Mouse (Mus musculus) liver, postnatal 0 days (tissue): ENCODE measurements around the gene Xdh. TPM values are rescaled to one million over a fixed set of nuclear protein-coding genes. Genes with fewer than 3 reads are reported as not detected.
A peak's percentile ranks its signal among the peaks of the same experiment; 100 is the strongest.

Source experiments
- ATAC-seq: fragments of 200-750 bp; cut with Nextera tagmentation; 2 replicates; pipeline ENCODE4 v1.8.0; 2017; ENCODE audit warnings: mild to moderate bottlenecking, moderate library complexity
- DNase-seq: peaks from one replicate; pipeline ENCODE4 v3.0.0-alpha.2; 2016
- H3K27ac ChIP-seq: fragments of 300-500 bp; sonication (generic); 2 replicates; pipeline ENCODE4 v1.5.1; 2014; ENCODE audit warnings: antibody characterized with exemption, moderate library complexity, mild to moderate bottlenecking, low read depth
- H3K27me3 ChIP-seq: fragments of 300-500 bp; sonication (generic); 2 replicates; pipeline ENCODE4 v1.6.1; 2014; ENCODE audit warnings: low read length, control low read depth, mixed read lengths; ENCODE audit not compliant: insufficient read depth
- H3K36me3 ChIP-seq: fragments of 300-500 bp; sonication (generic); replicated peaks from 2 replicates; pipeline ENCODE4 v1.6.1; 2014; ENCODE audit warnings: mild to moderate bottlenecking, control low read depth, low read length, moderate library complexity, mixed read lengths; ENCODE audit not compliant: insufficient read depth
- H3K4me1 ChIP-seq: fragments of 300-500 bp; sonication (generic); 2 replicates; pipeline ENCODE4 v1.6.1; 2014; ENCODE audit warnings: antibody characterized with exemption, mild to moderate bottlenecking, control low read depth; ENCODE audit not compliant: insufficient read depth
- H3K4me2 ChIP-seq: fragments of 300-500 bp; sonication (generic); 2 replicates; pipeline ENCODE4 v1.6.1; 2014; ENCODE audit warnings: low read depth, mild to moderate bottlenecking, low read length, moderate library complexity, mixed read lengths
- H3K4me3 ChIP-seq: fragments of 300-500 bp; sonication (generic); 2 replicates; pipeline ENCODE4 v1.5.1; 2014; ENCODE audit warnings: low read depth, low read length
- H3K9ac ChIP-seq: fragments of 300-500 bp; sonication (generic); replicated peaks from 2 replicates; pipeline ENCODE4 v1.6.1; 2014; ENCODE audit warnings: mild to moderate bottlenecking, moderate library complexity
- H3K9me3 ChIP-seq: fragments of 300-500 bp; sonication (generic); 2 replicates; pipeline ENCODE4 v1.6.1; 2016; ENCODE audit warnings: mild to moderate bottlenecking, control low read depth, low read length, mixed read lengths
- CTCF ChIP-seq: sonication (generic); IDR thresholded peaks from 2 replicates; pipeline ENCODE4 v1.5.1; 2016; ENCODE audit warnings: antibody characterized with exemption, low read depth
- EP300 ChIP-seq: IDR thresholded peaks from 2 replicates; pipeline ENCODE4 v1.6.1; 2016; ENCODE audit warnings: antibody characterized with exemption, low read depth, mild to moderate bottlenecking
- WGBS: fragments of 180-500 bp; shearing (Covaris S2); extraction: QIAGEN DNeasy Blood & Tissue Kit; methylation state at CpG from one replicate; pipeline ENCODE4 v1.1.7; 2014; ENCODE audit not compliant: insufficient replicate concordance; 5-methylcytosine and 5-hydroxymethylcytosine counted together
- polyA plus RNA-seq: library from polyadenylated mRNA; unstranded; fragments of >200 nt; fragmentation: Nextera tagmentation; extraction: Ambion mirVana; gene quantifications from 2 replicates; pipeline ENCODE4 v1.2.1, GENCODE M21; 2015

Xdh gene
- polyA plus RNA-seq, 1 experiment from 2014 or later: 7.0 TPM

GRCm38 (mm10) chr17:73881295-73881694 lies 68.7 kb downstream of the Xdh start:
- H3K9ac ChIP-seq: no peak overlapping the region
- DNase-seq (no peak), ATAC-seq (no peak)
- TF ChIP-seq CTCF (no peak), EP300 (0 out of 2 replicates have a peak, but pooled peaks have one; percentile 27)
- H3K4me1 ChIP-seq: no peaks in the 10 kb centered on the region
- no peaks in the 10 kb centered on the region for H3K36me3 ChIP-seq
- no peak overlapping the region for H3K4me3 ChIP-seq
- H3K9me3 ChIP-seq: no peaks in the 10 kb centered on the region
- H3K27ac ChIP-seq: no peak overlapping the region
- no peaks in the 10 kb centered on the region for H3K27me3 ChIP-seq
- WGBS: 23% methylated on average over 6 of the region's 6 CpGs
- H3K4me2 ChIP-seq: no peak overlapping the region

DNA sequence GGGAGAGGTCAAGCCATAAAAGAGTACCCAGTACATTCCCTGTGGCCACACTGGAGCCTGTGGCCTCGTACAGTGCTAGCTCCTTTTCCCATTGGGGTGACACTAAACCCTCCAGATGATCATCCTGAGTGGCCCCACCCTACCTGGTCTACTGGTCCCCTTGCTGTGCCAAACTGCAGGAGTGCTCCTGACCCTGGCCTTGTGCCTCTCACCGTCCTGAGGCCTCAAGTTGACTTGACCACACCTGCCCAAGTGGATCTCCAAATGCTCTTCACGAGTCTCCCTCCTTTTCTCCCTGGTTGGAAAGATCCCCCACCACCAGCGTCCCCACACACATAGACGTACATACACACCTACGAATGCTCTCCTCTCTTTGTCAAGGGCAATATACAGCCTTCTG lies 69.7 kb downstream of the Xdh start:
- no peaks in the 10 kb centered on the region for H3K27me3 ChIP-seq
- H3K4me3 ChIP-seq: no peak overlapping the region
- ATAC-seq (no peak), DNase-seq (no peak)
- WGBS: 66% methylated on average over 6 of the region's 6 CpGs
- H3K36me3 ChIP-seq: no peaks in the 10 kb centered on the region
- no peak overlapping the region for H3K4me2 ChIP-seq
- no peaks in the 10 kb centered on the region for H3K4me1 ChIP-seq
- H3K9me3 ChIP-seq: no peaks in the 10 kb centered on the region
- TF ChIP-seq CTCF: no peak
- TF ChIP-seq EP300: no peak
- H3K9ac ChIP-seq: no peak overlapping the region
- no peak overlapping the region for H3K27ac ChIP-seq

DNA sequence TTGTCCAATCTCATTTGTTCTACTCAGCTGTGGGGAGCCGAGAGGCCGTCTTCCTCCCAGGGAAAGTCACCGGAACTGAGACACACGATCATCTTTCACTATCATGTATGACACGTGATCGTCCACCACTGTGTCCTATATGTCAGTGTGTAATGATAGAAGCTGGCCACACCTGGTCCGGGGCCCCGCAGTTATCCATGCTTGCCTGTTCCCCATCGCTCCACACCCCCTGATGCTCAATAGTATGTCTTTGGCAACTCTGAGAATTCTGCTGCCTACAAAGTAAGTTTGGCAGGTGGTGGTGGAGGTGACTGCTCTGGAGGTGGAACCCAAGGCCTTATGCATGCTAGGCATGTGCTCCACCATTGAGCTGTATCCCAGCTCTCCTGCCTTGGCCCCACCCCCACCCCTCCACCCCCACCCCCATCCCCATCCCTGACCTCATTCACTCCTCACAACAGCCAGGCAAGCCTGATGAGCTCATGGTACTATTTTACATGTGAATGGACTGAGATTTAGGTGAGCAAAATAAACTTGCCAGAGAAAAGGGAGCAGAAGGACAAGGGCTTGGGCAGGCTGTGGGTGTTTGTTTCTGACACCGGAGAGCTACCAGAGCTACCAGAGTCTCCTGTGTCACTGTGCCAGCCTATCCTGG lies 70.6 kb downstream of the Xdh start:
- no peak overlapping the region for H3K4me3 ChIP-seq
- DNase-seq: no peak
- no peaks in the 10 kb centered on the region for H3K36me3 ChIP-seq
- H3K9me3 ChIP-seq: no peaks in the 10 kb centered on the region
- no peaks in the 10 kb centered on the region for H3K4me1 ChIP-seq
- H3K4me2 ChIP-seq: no peak overlapping the region
- H3K9ac ChIP-seq: no peak overlapping the region
- H3K27me3 ChIP-seq: no peaks in the 10 kb centered on the region
- H3K27ac ChIP-seq: no peak overlapping the region
- no peak for TF ChIP-seq CTCF
- TF ChIP-seq EP300: no peak
- ATAC-seq: no peak
- WGBS: 89% methylated on average over 10 of the region's 10 CpGs

DNA sequence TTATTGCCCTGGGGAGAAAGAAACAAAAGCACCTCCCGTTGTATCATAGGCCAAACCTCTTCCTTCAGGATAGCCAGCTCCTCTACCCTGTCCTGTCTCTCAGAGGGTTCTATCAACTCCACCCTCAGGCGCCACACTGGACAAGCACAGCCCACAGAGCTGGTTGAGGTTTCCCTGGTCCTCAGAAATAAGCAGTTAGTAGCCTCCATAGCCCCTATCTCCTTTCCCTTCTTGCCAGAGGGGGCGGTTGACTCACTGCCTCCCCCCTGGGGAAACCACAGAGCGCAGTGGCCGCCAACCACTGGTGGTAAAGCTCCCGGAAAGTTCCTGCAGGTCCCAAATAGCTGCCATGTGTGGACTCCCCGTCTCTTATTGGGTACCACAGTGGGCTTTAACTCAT lies 74.3 kb downstream of the Xdh start:
- H3K9ac ChIP-seq: no peak overlapping the region
- 49% methylated on average over 7 of the region's 7 CpGs for WGBS
- H3K36me3 ChIP-seq: no peaks in the 10 kb centered on the region
- no peak overlapping the region for H3K4me3 ChIP-seq
- TF ChIP-seq CTCF: no peak
- TF ChIP-seq EP300: no peak
- ATAC-seq: 0 out of 2 replicates have a peak, but pooled peaks have one; percentile 17
- H3K27me3 ChIP-seq: no peaks in the 10 kb centered on the region
- no peaks in the 10 kb centered on the region for H3K9me3 ChIP-seq
- no peak overlapping the region for H3K27ac ChIP-seq
- no peak overlapping the region for H3K4me2 ChIP-seq
- no peaks in the 10 kb centered on the region for H3K4me1 ChIP-seq
- DNase-seq: no peak

- 46% methylated on average over 4 of the region's 4 CpGs for WGBS
- Histone ChIP-seq H3K4me2 (no peak overlapping the region), H3K4me1 (no peaks in the 10 kb centered on the region), H3K9me3 (no peaks in the 10 kb centered on the region), H3K36me3 (no peaks in the 10 kb centered on the region), H3K27ac (no peak overlapping the region), H3K9ac (no peak overlapping the region), H3K4me3 (no peak overlapping the region), H3K27me3 (no peaks in the 10 kb centered on the region)
- no peak for DNase-seq
- TF ChIP-seq EP300: no peak
- TF ChIP-seq CTCF: no peak
- no peak for ATAC-seq
Observed at GRCm38 (mm10) chr17:73875268-73875667, 74.7 kb downstream of the Xdh start.

DNA sequence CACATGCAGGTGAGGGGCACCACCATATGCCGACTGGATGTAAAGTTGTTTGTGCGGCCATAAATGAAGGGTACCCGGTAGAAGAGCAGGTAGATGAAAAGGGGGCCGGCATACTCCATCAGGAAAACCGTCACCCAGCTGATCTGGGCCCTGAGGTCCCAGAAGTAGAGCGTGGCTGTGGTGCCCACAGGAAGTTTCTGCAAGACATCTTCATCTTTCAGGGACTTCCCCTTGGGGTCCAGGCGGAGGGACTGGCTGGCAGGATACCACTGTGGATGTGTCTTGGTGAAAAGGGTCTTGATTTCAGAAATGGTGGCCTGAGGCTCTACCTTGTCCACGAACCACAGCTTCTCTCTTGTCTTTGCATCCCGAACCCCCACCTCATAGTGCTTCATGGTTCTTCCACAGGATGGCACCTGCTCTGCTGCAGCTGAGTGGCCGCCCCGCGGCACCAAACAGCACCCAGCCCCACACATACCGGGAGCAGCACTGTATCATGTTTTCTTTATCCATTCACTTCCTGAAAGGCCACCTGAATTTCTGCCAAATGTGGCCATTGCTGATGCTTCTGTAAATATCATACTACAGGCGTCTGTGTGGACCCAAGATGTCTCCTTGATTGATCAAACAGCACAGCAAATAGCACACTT lies 78.9 kb downstream of the Xdh start:
- no peak overlapping the region for H3K27ac ChIP-seq
- 72% methylated on average over 14 of the region's 14 CpGs for WGBS
- H3K4me1 ChIP-seq: no peaks in the 10 kb centered on the region
- ATAC-seq (no peak), DNase-seq (no peak)
- no peak overlapping the region for H3K9ac ChIP-seq
- H3K36me3 ChIP-seq: no peaks in the 10 kb centered on the region
- no peaks in the 10 kb centered on the region for H3K9me3 ChIP-seq
- no peaks in the 10 kb centered on the region for H3K27me3 ChIP-seq
- H3K4me3 ChIP-seq: no peak overlapping the region
- no peak overlapping the region for H3K4me2 ChIP-seq
- TF ChIP-seq EP300 (no peak), CTCF (no peak)
